Mouse (Mus musculus) frontal cortex, postnatal 10 days (tissue): ENCODE measurements around the gene Zan.

Experiments used
- DNase-seq, 2 experiments: peaks; one replicate each; pipeline ENCODE4 v3.0.0; 2022; ENCODE audit warnings: low spot score in 2 of 2, mixed read lengths in 1 of 2

Gene Zan

GRCm38 (mm10) chr5:137351394-137351793 is 125.5 kb downstream of the Zan start:
- DNase-seq: no peak

GRCm38 (mm10) chr5:137351058-137351380 is 125.8 kb downstream of the Zan start:
- DNase-seq: no peak

GRCm38 (mm10) chr5:137350205-137351057 is 126.4 kb downstream of the Zan start:
- DNase-seq: no peak

- peak; percentile 61 to 77 for DNase-seq
Measured at GRCm38 (mm10) chr5:137349384-137350204, 127.3 kb downstream of the Zan start, which contains the start of gene Ephb4. Gene Ephb4, plus strand, starts transcription at chr5:137350109.

GRCm38 (mm10) chr5:137348482-137349383 is 128.1 kb downstream of the Zan start:
- DNase-seq: no peak

GRCm38 (mm10) chr5:137347856-137348255 is 129.0 kb downstream of the Zan start:
- no peak for DNase-seq

- no peak for DNase-seq
Measured at GRCm38 (mm10) chr5:137346983-137347382, 129.9 kb downstream of the Zan start.

GRCm38 (mm10) chr5:137346388-137346787 is 130.5 kb downstream of the Zan start:
- no peak for DNase-seq

GRCm38 (mm10) chr5:137345821-137346220 is 131.0 kb downstream of the Zan start:
- DNase-seq: no peak

- no peak for DNase-seq
Measured at GRCm38 (mm10) chr5:137343869-137344268, 133.0 kb downstream of the Zan start.

- DNase-seq: no peak
Measured at GRCm38 (mm10) chr5:137343412-137343811, 133.5 kb downstream of the Zan start.

GRCm38 (mm10) chr5:137342407-137343012 is 134.4 kb downstream of the Zan start:
- no peak for DNase-seq

- DNase-seq: no peak
Measured at GRCm38 (mm10) chr5:137340222-137340621, 136.6 kb downstream of the Zan start.

- peak in 1 of 2 experiments; percentile 33 for DNase-seq
Measured at GRCm38 (mm10) chr5:137339290-137339979, 137.4 kb downstream of the Zan start.

- no peak for DNase-seq
Measured at GRCm38 (mm10) chr5:137338663-137339289, 138.1 kb downstream of the Zan start.

GRCm38 (mm10) chr5:137338256-137338655 is 138.6 kb downstream of the Zan start:
- peak; percentile 84 to 87 for DNase-seq

- no peak for DNase-seq
Measured at GRCm38 (mm10) chr5:137337190-137337589, 139.7 kb downstream of the Zan start.

GRCm38 (mm10) chr5:137335066-137335465 is 141.8 kb downstream of the Zan start:
- DNase-seq: no peak

- DNase-seq: no peak
Measured at GRCm38 (mm10) chr5:137334317-137334716, 142.5 kb downstream of the Zan start.

- peak; percentile 90 to 92 for DNase-seq
Measured at GRCm38 (mm10) chr5:137333512-137334174, 143.2 kb downstream of the Zan start, which contains the start of gene Slc12a9. Gene Slc12a9, minus strand, starts transcription at chr5:137333597.
